Mouse (Mus musculus) C2C12 (cell line): ENCODE measurements around the gene Timmdc1. TPM values are rescaled to one million over a fixed set of nuclear protein-coding genes. Genes with fewer than 3 reads are reported as not detected.
A peak's percentile ranks its signal among the peaks of the same experiment; 100 is the strongest.

Experiments
- H3K27me3 ChIP-seq: one replicate; pipeline ENCODE4 v1.6.1; 2011; ENCODE audit not compliant: control insufficient read depth, insufficient read depth, insufficient read length
- H3K36me3 ChIP-seq: one replicate; pipeline ENCODE4 v1.6.1; 2011; ENCODE audit not compliant: control insufficient read depth, insufficient read depth
- H3K4me3 ChIP-seq: one replicate; pipeline ENCODE4 v1.5.1; 2011; ENCODE audit warnings: mild to moderate bottlenecking, control low read depth; ENCODE audit not compliant: poor library complexity, insufficient read depth, severe bottlenecking
- H3K79me2 ChIP-seq: one replicate; pipeline ENCODE4 v1.6.1; 2011; ENCODE audit not compliant: control insufficient read depth, insufficient read depth
- H3K79me3 ChIP-seq: one replicate; pipeline ENCODE4 v1.6.1; 2011; ENCODE audit warnings: low read depth, control low read depth
- H3ac ChIP-seq: one replicate; pipeline ENCODE3; 2011; ENCODE audit warnings: low read depth; ENCODE audit not compliant: control insufficient read depth, insufficient read length
- CEBPB ChIP-seq: IDR thresholded peaks from one replicate; pipeline ENCODE4 v1.6.1; 2011; ENCODE audit warnings: low read depth, mild to moderate bottlenecking, control low read depth, moderate library complexity
- CTCF ChIP-seq: IDR thresholded peaks from one replicate; pipeline ENCODE4 v1.5.1; 2011; ENCODE audit not compliant: control insufficient read depth, insufficient read depth, insufficient read length
- FOSL1 ChIP-seq: IDR thresholded peaks from one replicate; pipeline ENCODE4 v1.8.0; 2011; ENCODE audit warnings: mild to moderate bottlenecking, low read length; ENCODE audit not compliant: poor library complexity, insufficient read depth, severe bottlenecking
- MAX ChIP-seq: IDR thresholded peaks from one replicate; pipeline ENCODE4 v1.6.1; 2011; ENCODE audit warnings: mild to moderate bottlenecking, control low read depth
- MYOD1 ChIP-seq: IDR thresholded peaks from one replicate; pipeline ENCODE4 v1.6.1; 2011; ENCODE audit warnings: low read depth; ENCODE audit not compliant: control insufficient read depth, insufficient read length
- MYOG ChIP-seq: IDR thresholded peaks from one replicate; pipeline ENCODE4 v1.6.1; 2011; ENCODE audit not compliant: control insufficient read depth, insufficient read length; ENCODE audit errors: extremely low read depth
- USF1 ChIP-seq: IDR thresholded peaks from one replicate; pipeline ENCODE4 v1.6.1; 2011; ENCODE audit warnings: low read depth, mild to moderate bottlenecking, control low read depth, moderate library complexity
- polyA plus RNA-seq: library from polyadenylated mRNA; unstranded; fragments of >200 nt; fragmentation: generic; extraction: Trizol; gene quantifications from one replicate; pipeline ENCODE4 v1.2.1, GENCODE M21; 2012; ENCODE audit warnings: missing spikeins

The Timmdc1 gene
- polyA plus RNA-seq, 1 experiment = 29.5 TPM

DNA sequence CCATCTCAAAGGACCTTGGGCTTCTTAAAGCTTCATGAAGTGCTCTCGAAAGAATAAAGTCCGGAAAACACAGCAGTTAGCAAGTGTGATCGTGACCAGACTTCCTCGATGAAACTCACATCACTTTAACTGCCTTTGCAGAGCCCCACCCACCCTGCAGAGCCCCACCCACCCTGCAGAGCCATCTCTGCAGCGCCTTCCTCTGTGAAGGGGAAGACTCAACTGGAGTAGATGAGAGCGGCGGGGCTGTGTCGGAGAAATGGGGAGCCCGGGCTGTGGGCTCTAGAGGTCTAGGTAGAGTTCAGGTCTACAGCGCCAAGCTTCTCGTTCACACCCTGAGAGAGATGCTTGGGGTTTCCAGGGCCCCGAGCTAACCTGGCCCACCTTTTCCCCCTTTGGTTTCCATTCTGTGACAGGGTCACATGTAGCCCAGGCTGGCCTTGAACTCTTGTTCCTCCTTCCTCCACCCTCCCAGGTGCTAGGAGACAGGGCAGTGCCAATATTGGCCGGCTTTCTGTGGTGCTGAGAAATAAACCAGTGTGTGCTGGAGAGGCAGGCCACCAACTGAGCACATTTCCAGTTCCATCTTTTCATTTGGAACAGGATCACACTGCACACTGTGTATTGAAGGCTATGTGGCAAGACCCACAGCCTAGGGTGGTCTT is 16.4 kb upstream of the Timmdc1 start:
- Histone ChIP-seq H3K79me3 (no peaks in the 10 kb centered on the region), H3K36me3 (peaks cover 77% of the 10 kb centered on the region), H3ac (no peak overlapping the region), H3K27me3 (no peaks in the 10 kb centered on the region), H3K4me3 (no peak overlapping the region), H3K79me2 (no peaks in the 10 kb centered on the region)
- no peak for TF ChIP-seq MAX
- TF ChIP-seq FOSL1 = no peak
- TF ChIP-seq USF1 = no peak
- no peak for TF ChIP-seq MYOD1
- TF ChIP-seq CEBPB = no peak
- no peak for TF ChIP-seq CTCF
- no peak for TF ChIP-seq MYOG

DNA sequence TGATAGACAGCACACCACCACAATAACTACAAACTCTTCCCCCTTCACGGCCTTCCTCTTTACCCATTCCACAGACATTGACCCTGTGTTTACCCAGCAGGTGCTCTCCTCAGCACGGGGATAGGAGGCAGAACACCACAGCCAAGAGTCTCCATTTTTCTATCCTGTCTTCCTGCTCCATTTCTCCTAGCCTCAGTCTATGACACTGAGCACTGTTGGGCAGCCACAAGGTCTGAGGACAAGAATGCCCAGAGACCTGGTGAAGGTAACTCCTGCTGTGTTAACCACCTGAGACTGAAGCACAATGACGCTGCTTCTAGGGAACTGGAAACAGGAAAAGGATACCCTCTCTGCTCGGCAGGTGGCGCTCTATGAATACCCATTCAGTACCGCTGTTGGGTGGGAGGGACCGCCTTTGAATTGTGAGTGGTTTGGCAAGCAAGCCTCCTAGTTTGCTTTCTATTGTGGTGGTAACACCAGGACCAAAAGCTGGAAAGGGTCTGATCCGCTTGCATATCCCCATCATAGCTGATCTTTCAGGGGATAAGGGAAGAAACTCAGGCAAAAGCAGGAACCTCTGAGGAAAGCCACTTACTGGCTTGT is 14.2 kb upstream of the Timmdc1 start:
- Histone ChIP-seq H3ac (no peak overlapping the region), H3K79me2 (no peaks in the 10 kb centered on the region), H3K27me3 (no peaks in the 10 kb centered on the region), H3K36me3 (peaks cover 66% of the 10 kb centered on the region), H3K4me3 (no peak overlapping the region), H3K79me3 (no peaks in the 10 kb centered on the region)
- TF ChIP-seq FOSL1 (no peak), USF1 (no peak), MYOD1 (no peak), CTCF (peak; percentile 53), MAX (no peak), CEBPB (no peak)

DNA sequence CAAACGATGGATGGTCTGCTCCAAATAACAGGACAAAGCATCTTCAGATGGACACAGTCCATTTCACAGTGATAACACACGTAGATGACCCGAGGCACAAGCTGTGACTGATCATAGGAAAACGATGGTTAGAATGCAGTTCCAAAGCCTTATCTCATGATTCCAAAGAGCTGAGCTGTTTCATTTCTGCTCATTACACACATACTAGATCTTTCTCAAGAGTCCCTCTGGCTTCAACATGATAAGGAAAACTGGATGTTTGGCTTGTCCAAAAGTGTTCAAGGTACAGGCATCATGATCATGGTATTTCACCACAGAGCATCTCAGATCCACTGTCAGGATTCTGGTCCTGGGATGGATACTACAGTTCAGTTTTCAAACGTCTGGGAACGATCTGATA is 3.8 kb upstream of the Timmdc1 start:
- no peak overlapping the region for H3K4me3 ChIP-seq
- no peaks in the 10 kb centered on the region for H3K27me3 ChIP-seq
- no peak overlapping the region for H3ac ChIP-seq
- no peak for TF ChIP-seq CTCF
- TF ChIP-seq MAX = no peak
- TF ChIP-seq USF1 = no peak
- no peak for TF ChIP-seq MYOD1
- TF ChIP-seq FOSL1 = no peak
- TF ChIP-seq CEBPB = no peak
- no peak for TF ChIP-seq MYOG
- peaks cover 10% of the 10 kb centered on the region for H3K79me3 ChIP-seq
- H3K79me2 ChIP-seq = peaks cover 28% of the 10 kb centered on the region
- H3K36me3 ChIP-seq = peaks cover 68% of the 10 kb centered on the region

DNA sequence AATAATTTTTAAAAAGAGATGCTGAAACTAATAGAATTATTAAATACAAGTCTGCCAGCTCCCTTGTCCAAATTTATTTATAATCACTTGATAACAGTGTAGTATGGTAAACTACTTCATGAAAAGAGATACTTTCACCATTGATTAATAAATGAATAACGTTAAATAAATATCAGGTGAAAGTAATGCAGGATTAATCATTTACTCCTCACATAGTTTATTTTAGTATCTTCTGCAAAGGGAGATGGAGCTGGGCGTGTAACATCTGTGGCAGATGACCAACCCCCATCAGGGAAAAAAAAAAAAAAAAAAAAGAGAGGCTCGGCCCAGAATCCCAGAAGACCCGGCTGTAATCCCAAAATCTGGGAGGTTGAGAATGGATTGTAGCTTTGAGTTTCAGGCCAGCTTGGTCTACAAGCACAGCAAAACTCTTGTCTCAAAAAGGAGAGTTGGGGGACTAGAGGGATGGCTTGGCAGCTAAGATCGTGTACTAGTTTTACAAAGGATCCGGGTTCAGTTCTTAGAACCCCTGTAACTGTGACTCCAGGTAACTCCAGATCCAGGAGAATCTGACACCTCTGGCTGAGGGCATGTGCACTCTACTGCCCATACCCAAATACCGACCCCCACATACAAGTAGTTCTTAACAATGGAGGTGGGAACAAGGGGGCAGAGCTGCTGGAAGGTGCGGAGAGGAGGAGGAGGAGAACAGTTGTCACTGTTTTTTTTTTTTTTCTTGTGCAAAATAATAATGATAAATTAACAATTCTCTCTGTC is 1.1 kb downstream of the Timmdc1 start:
- H3K4me3 ChIP-seq = peak overlapping the region; percentile 97
- H3K79me3 ChIP-seq = peaks cover 16% of the 10 kb centered on the region
- peaks cover 53% of the 10 kb centered on the region for H3K36me3 ChIP-seq
- H3K79me2 ChIP-seq = peaks cover 58% of the 10 kb centered on the region
- H3ac ChIP-seq = peak overlapping the region; percentile 41
- no peak for TF ChIP-seq CTCF
- H3K27me3 ChIP-seq = no peaks in the 10 kb centered on the region

DNA sequence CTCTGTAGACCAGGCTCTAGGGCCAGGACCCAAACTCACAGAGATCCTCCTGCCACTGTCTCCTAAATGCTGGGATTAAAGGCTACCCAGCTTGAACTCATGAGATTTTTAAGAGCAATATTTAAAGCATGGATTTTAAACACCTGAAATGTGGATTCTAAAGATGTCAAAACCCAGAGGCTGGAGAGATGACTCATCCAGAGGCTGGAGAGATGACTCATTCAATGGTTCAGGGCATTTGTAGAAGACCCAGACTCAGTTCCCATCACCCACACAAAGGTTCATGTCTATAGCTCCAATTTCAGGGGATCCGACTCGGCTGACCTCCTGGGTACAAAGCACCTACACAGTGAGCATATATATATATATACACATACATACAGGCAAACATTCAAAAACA is 3.3 kb downstream of the Timmdc1 start:
- Histone ChIP-seq H3K79me3 (peaks cover 16% of the 10 kb centered on the region), H3K27me3 (no peaks in the 10 kb centered on the region), H3ac (no peak overlapping the region), H3K79me2 (peaks cover 51% of the 10 kb centered on the region), H3K4me3 (no peak overlapping the region), H3K36me3 (peaks cover 44% of the 10 kb centered on the region)
- TF ChIP-seq CTCF (no peak), FOSL1 (peak; percentile 40)

DNA sequence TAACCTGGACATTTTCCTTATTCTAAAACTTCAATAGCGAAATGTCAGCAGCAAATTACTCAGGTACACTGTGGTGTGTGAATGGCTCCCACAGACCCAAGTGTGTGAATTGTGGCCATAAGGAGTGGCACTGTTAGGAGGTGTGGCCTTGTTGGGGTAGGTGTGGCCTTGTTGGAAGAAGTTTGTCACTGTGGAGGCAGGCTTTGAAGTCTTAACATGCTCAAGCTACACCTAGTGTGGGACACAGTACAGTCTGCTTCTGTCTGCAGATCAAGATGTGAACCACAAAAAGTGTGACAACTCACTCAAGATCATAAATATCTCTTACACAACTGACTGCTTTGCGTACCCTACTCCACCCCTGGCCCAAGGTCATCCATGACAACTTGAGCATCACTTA is 11.6 kb downstream of the Timmdc1 start:
- Histone ChIP-seq H3K79me3 (no peaks in the 10 kb centered on the region), H3K4me3 (no peak overlapping the region), H3K79me2 (no peaks in the 10 kb centered on the region), H3K27me3 (no peaks in the 10 kb centered on the region), H3K36me3 (peaks cover 43% of the 10 kb centered on the region), H3ac (no peak overlapping the region)
- TF ChIP-seq CTCF = no peak
- no peak for TF ChIP-seq MYOG
- no peak for TF ChIP-seq MYOD1
- TF ChIP-seq CEBPB = no peak
- TF ChIP-seq FOSL1 = no peak
- no peak for TF ChIP-seq USF1
- no peak for TF ChIP-seq MAX
